Mouse (Mus musculus) spleen, adult 2 months (tissue): Measurements from ENCODE around the gene Aen.

Experiments
- CTCF ChIP-seq: fragments of 200-500 bp; IDR thresholded peaks from 2 replicates; pipeline ENCODE4 v1.5.1; 2011; ENCODE audit warnings: mild to moderate bottlenecking, inconsistent platforms; ENCODE audit not compliant: insufficient read depth, insufficient read length, insufficient replicate concordance; ENCODE audit errors: extremely low read depth
- POLR2A ChIP-seq: fragments of 200-500 bp; IDR thresholded peaks from 2 replicates; pipeline ENCODE4 v1.6.1; 2011; ENCODE audit warnings: low read depth, low read length, inconsistent platforms

- TF ChIP-seq POLR2A (no peak), CTCF (no peak)
Measured at GRCm38 (mm10) chr7:78885404-78885803, 10.2 kb upstream of the Aen start.
